Mouse (Mus musculus) liver, embryonic 14.5 days (tissue): ENCODE data around the gene Col3a1. TPM values are rescaled to one million over a fixed set of nuclear protein-coding genes. Genes with fewer than 3 reads are reported as not detected.

ENCODE experiments used
- ATAC-seq: fragments of 200-750 bp; cut with Nextera tagmentation; 2 replicates; pipeline ENCODE4 v1.8.0; 2017; ENCODE audit warnings: moderate number of reproducible peaks, mild to moderate bottlenecking, moderate library complexity; ENCODE audit not compliant: insufficient read depth
- DNase-seq, 3 experiments: peaks; one replicate each; pipeline ENCODE4 v3.0.0-alpha.2; 2012 to 2013; ENCODE audit warnings: low read depth in 3 of 3, low spot score in 3 of 3
- H3K27ac ChIP-seq: fragments of 300-500 bp; sonication (generic); 2 replicates; pipeline ENCODE4 v1.5.1; 2014; ENCODE audit warnings: moderate library complexity, mild to moderate bottlenecking, control low read depth, inconsistent platforms
- H3K27me3 ChIP-seq: fragments of 300-500 bp; sonication (generic); 2 replicates; pipeline ENCODE4 v1.6.1; 2014; ENCODE audit warnings: mild to moderate bottlenecking, low read length, moderate library complexity; ENCODE audit not compliant: control insufficient read depth, insufficient read depth
- H3K36me3 ChIP-seq: fragments of 300-500 bp; sonication (generic); replicated peaks from 2 replicates; pipeline ENCODE4 v1.6.1; 2014; ENCODE audit warnings: low read depth; ENCODE audit not compliant: control insufficient read depth, insufficient read depth
- H3K4me1 ChIP-seq, 2 experiments: fragments of 200-500 bp in 1 of 2; fragments of 300-500 bp in 1 of 2; sonication (generic) in 1 of 2; replicated peaks; 2 replicates each; pipeline ENCODE4 v1.6.1; 2012 to 2014; ENCODE audit warnings: antibody characterized with exemption in 1 of 2, inconsistent platforms in 1 of 2, low read length in 1 of 2; ENCODE audit not compliant: control insufficient read depth in 2 of 2, insufficient read depth in 2 of 2
- H3K4me2 ChIP-seq: fragments of 300-500 bp; sonication (generic); 2 replicates; pipeline ENCODE4 v1.6.1; 2014; ENCODE audit warnings: low read depth, mild to moderate bottlenecking, control low read depth, moderate library complexity
- H3K4me3 ChIP-seq, 2 experiments: fragments of 200-500 bp in 1 of 2; fragments of 300-500 bp in 1 of 2; sonication (generic) in 1 of 2; 2 replicates each; pipeline ENCODE4 v1.5.1; 2012 to 2014; ENCODE audit warnings: low read depth in 2 of 2, low read length in 2 of 2, mild to moderate bottlenecking in 2 of 2, control low read depth in 1 of 2, inconsistent platforms in 1 of 2, moderate library complexity in 1 of 2; ENCODE audit not compliant: insufficient read depth in 1 of 2
- H3K9ac ChIP-seq: fragments of 300-500 bp; sonication (generic); replicated peaks from 2 replicates; pipeline ENCODE4 v1.6.1; 2014; ENCODE audit warnings: mild to moderate bottlenecking, control low read depth, moderate library complexity
- H3K9me3 ChIP-seq: fragments of 300-500 bp; sonication (generic); 2 replicates; pipeline ENCODE4 v1.6.1; 2016; ENCODE audit warnings: low read length, mixed read lengths; ENCODE audit not compliant: control insufficient read depth
- CTCF ChIP-seq: IDR thresholded peaks from 2 replicates; pipeline ENCODE4 v1.5.1; 2016; ENCODE audit warnings: antibody characterized with exemption, low read depth, control low read depth
- EP300 ChIP-seq: IDR thresholded peaks from 2 replicates; pipeline ENCODE4 v1.6.1; 2016; ENCODE audit warnings: antibody characterized with exemption, low read depth
- WGBS: fragments of 180-500 bp; shearing (Covaris S2); extraction: QIAGEN DNeasy Blood & Tissue Kit; methylation state at CpG from one replicate; pipeline ENCODE4 v1.1.7; 2014; ENCODE audit not compliant: insufficient replicate concordance; 5-methylcytosine and 5-hydroxymethylcytosine counted together
- microRNA-seq: library from miRNA; unstranded; fragments of <30 nt; microRNA quantifications from one replicate; pipeline ENCODE4, GENCODE M21; 2016
- polyA plus RNA-seq, 2 experiments: library from polyadenylated mRNA; depleted of rRNA in 1 of 2; stranded (reverse) in 1 of 2; unstranded in 1 of 2; fragments of >200 nt; fragmentation: Nextera tagmentation in 1 of 2; extraction: Ambion mirVana in 1 of 2; gene quantifications; 2 replicates each; pipeline versions ENCODE4 v1.2.1 to v1.2.3; 2012 to 2014

The Col3a1 gene
- polyA plus RNA-seq, 2 experiments = 37.4 to 63.6 TPM

DNA sequence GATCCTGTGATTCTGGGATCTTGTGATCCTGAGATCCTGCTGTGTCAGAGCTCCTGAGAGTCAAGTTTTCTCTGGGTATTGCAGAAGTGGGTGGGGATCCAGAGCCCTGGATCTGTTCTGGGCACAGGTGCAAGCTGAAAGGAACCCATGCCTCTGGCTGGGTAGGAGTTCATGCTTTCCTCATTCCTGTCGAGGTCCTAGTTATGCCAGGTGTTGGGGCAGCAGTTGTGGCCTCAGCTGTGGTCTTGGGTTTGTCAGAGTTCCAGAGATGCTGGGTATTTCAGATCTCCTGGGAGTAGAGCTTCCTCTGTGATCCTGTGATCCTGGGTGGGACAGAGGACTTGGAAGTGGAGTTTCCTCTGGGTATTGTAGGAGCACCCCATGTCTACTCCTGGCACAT lies 54.1 kb downstream of the Col3a1 start:
- Histone ChIP-seq H3K4me1 (no peaks in the 10 kb centered on the region), H3K9me3 (no peaks in the 10 kb centered on the region), H3K4me3 (no peak overlapping the region), H3K27ac (no peak overlapping the region), H3K4me2 (no peak overlapping the region), H3K9ac (no peak overlapping the region), H3K36me3 (no peaks in the 10 kb centered on the region), H3K27me3 (no peaks in the 10 kb centered on the region)
- 17% methylated on average over 1 of the region's 1 CpGs for WGBS
- TF ChIP-seq CTCF = no peak
- TF ChIP-seq EP300 = no peak
- ATAC-seq = no peak
- DNase-seq = no peak

DNA sequence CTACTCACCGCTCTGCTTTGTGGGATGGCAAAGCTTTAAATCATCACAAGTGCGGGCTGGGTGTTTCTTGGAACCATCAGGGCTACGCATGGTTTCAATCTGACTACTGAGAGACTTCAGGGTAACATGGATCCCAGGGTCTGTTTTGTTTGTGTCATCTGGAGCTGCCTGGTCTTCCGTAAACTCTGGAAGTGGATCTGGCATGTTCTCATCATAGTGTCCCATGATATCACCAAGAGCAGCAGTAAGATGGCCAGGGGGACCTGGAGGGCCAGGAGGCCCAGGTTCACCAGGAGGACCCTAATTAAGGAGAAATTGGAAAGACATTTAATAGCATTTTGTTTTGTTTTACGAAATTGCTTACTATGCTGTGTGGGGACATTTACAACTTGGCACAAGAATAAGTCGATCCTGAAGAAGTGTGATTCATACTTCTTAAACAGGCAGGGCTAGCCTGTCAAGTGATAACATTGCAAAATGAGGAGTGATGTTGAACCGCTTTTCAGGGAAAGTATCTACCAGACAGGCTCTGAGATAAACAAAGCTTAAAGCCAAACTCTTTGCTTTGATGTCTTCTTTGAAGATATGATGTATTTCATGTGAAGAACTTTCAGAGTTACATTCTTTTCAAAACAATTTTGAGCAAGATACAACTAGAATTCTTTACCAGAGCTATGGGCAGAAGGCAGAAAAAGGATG lies 68.8 kb downstream of the Col3a1 start:
- DNase-seq (no peak), ATAC-seq (no peak)
- Histone ChIP-seq H3K36me3 (no peaks in the 10 kb centered on the region), H3K4me3 (no peak overlapping the region), H3K9me3 (no peaks in the 10 kb centered on the region), H3K4me2 (no peak overlapping the region), H3K27ac (no peak overlapping the region), H3K4me1 (no peaks in the 10 kb centered on the region), H3K27me3 (no peaks in the 10 kb centered on the region), H3K9ac (no peak overlapping the region)
- no peak for TF ChIP-seq CTCF
- TF ChIP-seq EP300 = no peak
- WGBS = 57% methylated on average over 7 of the region's 7 CpGs

DNA sequence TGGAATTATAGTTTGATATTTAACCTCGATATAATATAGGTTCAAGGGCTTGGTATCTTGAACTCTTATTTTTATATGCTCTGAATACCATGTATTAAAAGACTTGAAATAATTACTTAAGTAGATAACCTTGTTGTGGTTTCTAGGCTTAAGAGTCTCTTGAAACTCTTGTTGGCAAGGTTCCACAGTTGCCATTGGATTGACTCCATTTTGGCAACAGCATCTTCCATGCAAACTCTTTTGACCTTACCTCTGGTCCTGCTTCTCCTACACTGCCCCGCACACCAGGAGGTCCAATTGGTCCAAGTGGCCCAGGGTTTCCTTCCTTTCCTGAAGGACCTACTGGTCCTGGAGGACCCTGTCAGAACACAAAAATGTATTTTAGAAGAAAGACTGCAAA lies 70.5 kb downstream of the Col3a1 start:
- TF ChIP-seq CTCF (no peak), EP300 (no peak)
- ATAC-seq (no peak), DNase-seq (no peak)
- Histone ChIP-seq H3K4me1 (no peaks in the 10 kb centered on the region), H3K4me2 (no peak overlapping the region), H3K27me3 (no peaks in the 10 kb centered on the region), H3K4me3 (no peak overlapping the region), H3K9me3 (no peaks in the 10 kb centered on the region), H3K36me3 (no peaks in the 10 kb centered on the region), H3K9ac (no peak overlapping the region), H3K27ac (no peak overlapping the region)
- WGBS = 62% methylated on average over 2 of the region's 2 CpGs

Small RNA genes lying within 50 kb of the gene (microRNA-seq; reads per million reads assigned to microRNA genes)
- not detected for gene Gm47302

Other genes with a start within 250 kb of the Col3a1 start
- 1.9 and 3.8 TPM in 2 replicates for gene Col5a2, start 191.7 kb downstream of the Col3a1 start, polyA plus RNA-seq (2012; rRNA removed)
- gene Col5a2, start 191.7 kb downstream of the Col3a1 start, polyA plus RNA-seq (2014; fragmentation: Nextera tagmentation; extraction: Ambion mirVana) = 3.6 and 4.2 TPM in 2 replicates